Mouse (Mus musculus): ENCODE measurements around the gene C1qtnf12. TPM values are rescaled to one million over a fixed set of nuclear protein-coding genes. Genes with fewer than 3 reads are reported as not detected.
A peak's percentile ranks its signal among the peaks of the same experiment; 100 is the strongest.

The C1qtnf12 gene
- total and polyA plus RNA-seq, 3 experiments = 21.1 to 25.0 (median 24.5) TPM

GRCm38 (mm10) chr4:155992906-155993547, 30.9 kb downstream of the C1qtnf12 start:
- Histone ChIP-seq H3K36me3 (replicated peaks in 1 of 2; ENCODE audit: control insufficient read depth in 1 of 2, insufficient read depth in 1 of 2, low read length in 1 of 2) (peaks cover 19 to 44% of the 10 kb centered on the region in 2 experiments), H3K27ac (ENCODE audit: insufficient read depth, low read depth) (peak overlapping the region; percentile 85), H3K79me2 (replicated peaks; ENCODE audit: control insufficient read depth, extremely low read depth, insufficient read depth, poor library complexity, severe bottlenecking) (peaks cover 48% of the 10 kb centered on the region), H3K9me3 (replicated peaks; ENCODE audit: low read length) (peaks cover 4% of the 10 kb centered on the region), H3K4me1 (ENCODE audit: control insufficient read depth in 1 of 2, insufficient read depth in 2 of 2) (peaks cover 11 to 41% of the 10 kb centered on the region in 2 experiments), H3K4me2 (ENCODE audit: insufficient read depth, low read depth, poor library complexity, severe bottlenecking) (no peak overlapping the region), H3K9ac (ENCODE audit: insufficient read depth, low read depth) (peak overlapping the region; percentile 84), H3K27me3 (replicated peaks) (no peaks in the 10 kb centered on the region), H3K4me3 (replicated peaks in 1 of 3; ENCODE audit: low read depth in 2 of 3, low read length in 2 of 3, poor library complexity in 1 of 3) (peak overlapping the region; percentile 81 to 99 (median 89))
- in situ Hi-C loops (cut with MboI; ENCODE audit: low pct_ligation_motif_present, low pct_unique_long_range_greater_than_20kb, low sequenced_read_pairs) = no loop called here
- peak; percentile 93 for DNase-seq (ENCODE audit: extremely low read depth)
- TF ChIP-seq MEF2A (IDR thresholded peaks at IDR 0.05; ENCODE audit: borderline replicate concordance, low read depth, low read length) = no peak
- TF ChIP-seq E2F4 (IDR thresholded peaks at IDR 0.05; ENCODE audit: insufficient replicate concordance, low read depth, low read length) = no peak
- TF ChIP-seq MXI1 (IDR thresholded peaks at IDR 0.05; ENCODE audit: low read depth, low read length) = no peak
- peak; percentile 92 for TF ChIP-seq HCFC1 (IDR thresholded peaks at IDR 0.05; ENCODE audit: low read depth, low read length)
- TF ChIP-seq ZMIZ1 (IDR thresholded peaks at IDR 0.05; ENCODE audit: low read depth, low read length) = no peak
- TF ChIP-seq ELF1 (IDR thresholded peaks at IDR 0.05; ENCODE audit: low read depth, low read length) = peak; percentile 100
- TF ChIP-seq JUN (IDR thresholded peaks at IDR 0.05; ENCODE audit: insufficient read depth, low read depth, low read length) = no peak
- TF ChIP-seq GABPA (IDR thresholded peaks at IDR 0.05; ENCODE audit: insufficient replicate concordance, low read depth, low read length) = no peak; the same call in 1 of the 2 replicates
- no peak for TF ChIP-seq JUND (conservative IDR thresholded peaks at IDR 0.05; ENCODE audit: low read depth, low read length)
- no peak for TF ChIP-seq EP300 (IDR thresholded peaks at IDR 0.05; ENCODE audit: low read length)
- TF ChIP-seq POLR2AphosphoS2 (IDR thresholded peaks at IDR 0.05; ENCODE audit: low read depth, low read length) = no peak
- no peak for TF ChIP-seq MYC (IDR thresholded peaks at IDR 0.05; ENCODE audit: low read depth, low read length)
- peak; percentile 73 for TF ChIP-seq POLR2A (IDR thresholded peaks at IDR 0.05; ENCODE audit: low read depth, low read length)
- peak; percentile 85; the same call in 1 of the 2 replicates for TF ChIP-seq TCF12 (IDR thresholded peaks at IDR 0.05; ENCODE audit: low read depth, low read length)
- TF ChIP-seq ZNF384 (IDR thresholded peaks at IDR 0.05; ENCODE audit: low read depth, low read length) = peak; percentile 89
- TF ChIP-seq IRF4 (IDR thresholded peaks at IDR 0.05; ENCODE audit: low read depth, low read length) = peak; percentile 53; the same call in 1 of the 2 replicates
- no peak for TF ChIP-seq ZKSCAN1 (IDR thresholded peaks at IDR 0.05; ENCODE audit: borderline replicate concordance, low read depth, low read length)
- peak; percentile 78 for TF ChIP-seq NRF1 (IDR thresholded peaks at IDR 0.05; ENCODE audit: low read depth, low read length)
- TF ChIP-seq RAD21 (IDR thresholded peaks at IDR 0.05; ENCODE audit: low read depth, low read length) = no peak
- TF ChIP-seq MAX (IDR thresholded peaks at IDR 0.05; ENCODE audit: low read length) = peak; percentile 92
- peak; percentile 73 for TF ChIP-seq TBP (conservative IDR thresholded peaks at IDR 0.05; ENCODE audit: low read depth, low read length)
- TF ChIP-seq RCOR1 (conservative IDR thresholded peaks at IDR 0.05; ENCODE audit: low read depth, low read length) = no peak
- no peak for TF ChIP-seq PAX5 (IDR thresholded peaks at IDR 0.05; ENCODE audit: low read length)
- TF ChIP-seq ZC3H11A (IDR thresholded peaks at IDR 0.05; ENCODE audit: low read depth, low read length) = no peak
- peak; percentile 34; the same call in 1 of the 2 replicates for TF ChIP-seq SIN3A (IDR thresholded peaks at IDR 0.05; ENCODE audit: low read length)
- peak; percentile 86 for TF ChIP-seq UBTF (IDR thresholded peaks at IDR 0.05; ENCODE audit: low read depth, low read length)
- no peak for TF ChIP-seq SMC3 (IDR thresholded peaks at IDR 0.05; ENCODE audit: low read depth, low read length)
- peak; percentile 84; the same call in 1 of the 2 replicates for TF ChIP-seq KAT2A (IDR thresholded peaks at IDR 0.05; ENCODE audit: insufficient replicate concordance, low read length)
- TF ChIP-seq CHD1 (IDR thresholded peaks at IDR 0.05; ENCODE audit: low read depth, low read length) = no peak
- no peak for TF ChIP-seq ETS1 (conservative IDR thresholded peaks at IDR 0.05; ENCODE audit: low read depth, low read length)
- TF ChIP-seq USF1 (IDR thresholded peaks at IDR 0.05; ENCODE audit: low read depth, low read length) = peak; percentile 98
- no peak for TF ChIP-seq MAFK (IDR thresholded peaks at IDR 0.05; ENCODE audit: insufficient replicate concordance, low read length)
- peak; percentile 96 for TF ChIP-seq USF2 (conservative IDR thresholded peaks at IDR 0.05; ENCODE audit: low read depth, low read length)
- TF ChIP-seq CHD2 (IDR thresholded peaks at IDR 0.05; ENCODE audit: low read length) = 0 out of 2 replicates have a peak, but pooled peaks have one; percentile 18
- TF ChIP-seq MAZ (IDR thresholded peaks at IDR 0.05; ENCODE audit: low read depth, low read length) = no peak
- no peak for TF ChIP-seq CTCF (conservative IDR thresholded peaks at IDR 0.05 in 1 of 2, IDR thresholded peaks at IDR 0.05 in 1 of 2; ENCODE audit: low read depth in 2 of 2, low read length in 2 of 2)
- peak; percentile 32; the same call in 1 of the 2 replicates for TF ChIP-seq BHLHE40 (IDR thresholded peaks at IDR 0.05; ENCODE audit: low read depth, low read length)
- peak; percentile 46; the same call in 1 of the 2 replicates for TF ChIP-seq NELFE (IDR thresholded peaks at IDR 0.05; ENCODE audit: low read depth, low read length)
- dilution Hi-C loops (cut with MboI; ENCODE audit: extremely low pct_ligation_motif_present, extremely low pct_unique_long_range_greater_than_20kb, low sequenced_read_pairs) = no loop called here
